Mouse (Mus musculus): ENCODE results near the gene Apoa2.

DNA sequence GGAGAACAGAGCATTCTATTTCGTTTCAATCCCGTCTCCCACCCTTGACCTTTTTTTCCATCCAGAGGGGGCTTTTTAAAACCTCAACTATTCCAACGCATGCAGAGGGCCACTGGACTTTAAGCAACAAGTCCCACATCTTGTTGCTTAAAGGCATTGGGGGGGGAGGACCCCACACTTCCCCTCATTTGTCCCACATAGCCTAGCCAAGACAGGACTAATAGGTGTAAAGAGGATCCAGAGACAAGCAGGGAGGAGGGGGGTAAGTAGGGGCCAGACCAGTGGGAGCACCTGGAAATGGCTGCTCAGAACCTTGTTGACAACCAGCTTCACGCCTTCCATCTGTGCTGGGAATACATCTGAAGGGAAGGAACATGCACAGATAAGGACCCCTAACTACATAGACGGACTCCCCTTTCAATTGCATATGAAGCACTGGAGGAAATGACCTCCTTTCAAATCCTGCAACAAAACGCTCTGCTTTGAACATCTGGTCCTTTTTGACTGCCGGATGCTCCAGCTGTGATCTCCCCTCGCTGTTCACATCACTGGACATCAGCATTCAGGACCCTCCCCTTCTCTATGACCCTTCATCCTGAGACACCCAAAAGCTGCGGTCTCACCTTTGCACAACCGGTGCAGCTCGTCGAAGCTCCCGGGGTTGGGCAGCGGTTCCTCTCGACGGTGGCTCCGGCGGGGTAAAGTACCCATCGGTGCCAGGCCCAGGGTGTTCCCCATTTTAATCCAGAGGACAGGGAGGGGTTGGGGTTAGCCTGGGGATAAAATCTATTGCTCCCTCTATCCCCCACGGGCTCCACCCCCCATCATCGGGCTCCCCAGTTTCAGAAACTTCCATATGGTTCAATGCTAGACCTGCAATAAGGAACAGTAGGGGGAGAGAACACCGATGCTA, 3.3 kb upstream of the Apoa2 start:
- no peak for TF ChIP-seq CTCF (IDR thresholded peaks at IDR 0.05; ENCODE audit: borderline replicate concordance, control insufficient read depth, extremely low read depth, insufficient read depth, low read length, poor library complexity)
- no peak for TF ChIP-seq POLR2A (IDR thresholded peaks at IDR 0.05; ENCODE audit: control insufficient read depth, extremely low read depth, insufficient read depth, low read length, poor library complexity)

Data from thymus, adult 2 months (tissue).